In genomic region chr10:79767372-79768244, GRCm38 (mm10) we compare ENCODE assay signal across 8 mouse cellular contexts. TPM values are rescaled to one million over a fixed set of nuclear protein-coding genes. Genes with fewer than 3 reads are reported as not detected.
A peak's percentile ranks its signal among the peaks of the same experiment; 100 is the strongest.
DNase-seq lines count a peak whose midpoint lies in the region; ATAC-seq lines count a peak whose summit lies in the region.

No protein-coding gene starts in this region.

- peak overlapping the region; percentile 91 for H3K4me3 ChIP-seq in hindbrain, embryonic 13.5 days

- peak overlapping the region; percentile 97 for H3K4me2 ChIP-seq in hindbrain, embryonic 13.5 days

- 11% methylated on average over 40 of the region's 40 CpGs for WGBS in hindbrain, embryonic 13.5 days

- H3K27ac ChIP-seq in hindbrain, embryonic 13.5 days = peak overlapping the region; percentile 94

- peaks cover 46% of the 10 kb centered on the region for H3K4me1 ChIP-seq in hindbrain, embryonic 13.5 days (replicated peaks)

- no peaks in the 10 kb centered on the region for H3K9me3 ChIP-seq in hindbrain, embryonic 13.5 days

- H3K9ac ChIP-seq in hindbrain, embryonic 13.5 days = peak overlapping the region; percentile 95

- DNase-seq in T-cell, adult 2 months (ENCODE audit: low spot score) = peak; percentile 60
- DNase-seq in cerebellum, postnatal 14 days = peak; percentile 97 to 98
- peak; percentile 94 to 96 for DNase-seq in frontal cortex, postnatal 10 days (ENCODE audit: low spot score in 2 of 2)
- DNase-seq in layer of hippocampus, postnatal 25 days (ENCODE audit: extremely low spot score in 1 of 2, low spot score in 1 of 2) = peak; percentile 84 to 87
- peak; percentile 91 for DNase-seq in lung, postnatal 14 days
- DNase-seq in retina, postnatal 1 day = peak; percentile 97
- DNase-seq in urinary bladder, postnatal 25 days (ENCODE audit: low spot score) = peak; percentile 91

- ATAC-seq in hindbrain, embryonic 13.5 days (ENCODE audit: low FRiP score) = peak; percentile 88

- peaks cover 8% of the 10 kb centered on the region for H3K36me3 ChIP-seq in hindbrain, embryonic 13.5 days

- H3K27me3 ChIP-seq in hindbrain, embryonic 13.5 days = peaks cover 8% of the 10 kb centered on the region; the same call in 1 of the 2 replicates

RNA-seq across cellular contexts. Expression of gene Rnf126, which starts 0.9 kb away (rescaled TPM):
- polyA plus RNA-seq in hindbrain, embryonic 13.5 days (2015; fragmentation: Nextera tagmentation; extraction: Ambion mirVana) = 87.9 and 90.7 TPM in 2 replicates
- 10 to 100 TPM; 82.7 to 92.9 TPM for total RNA-seq in layer of hippocampus, postnatal 25 days (2021)

RNA-seq across cellular contexts. Expression of gene Fstl3, which starts 9.5 kb away (rescaled TPM):
- 1.3 and 1.4 TPM in 2 replicates for polyA plus RNA-seq in hindbrain, embryonic 13.5 days (2015; fragmentation: Nextera tagmentation; extraction: Ambion mirVana)
- 1 to 10 TPM; 1.2 to 2.1 TPM for total RNA-seq in layer of hippocampus, postnatal 25 days (2021)

RNA-seq across cellular contexts. Expression of gene Fgf22, which starts 12.7 kb away (rescaled TPM):
- polyA plus RNA-seq in hindbrain, embryonic 13.5 days (2015; fragmentation: Nextera tagmentation; extraction: Ambion mirVana) = 1.00 and 2.1 TPM in 2 replicates
- total RNA-seq in layer of hippocampus, postnatal 25 days (2021) = 1 to 10 TPM; 1.0 to 1.5 TPM

RNA-seq across cellular contexts. Expression of gene Polrmt, which starts 21.2 kb away (rescaled TPM):
- polyA plus RNA-seq in hindbrain, embryonic 13.5 days (2015; fragmentation: Nextera tagmentation; extraction: Ambion mirVana) = 37.1 and 42.4 TPM in 2 replicates
- 10 to 100 TPM; 39.2 to 44.6 TPM for total RNA-seq in layer of hippocampus, postnatal 25 days (2021)

RNA-seq across cellular contexts. Expression of gene Prss57, which starts 23.2 kb away (rescaled TPM):
- polyA plus RNA-seq in hindbrain, embryonic 13.5 days (2015; fragmentation: Nextera tagmentation; extraction: Ambion mirVana) = 0.18 TPM in 1 of 2 replicates, not detected in the other
- under 1 TPM; 0.30 to 0.33 TPM for total RNA-seq in layer of hippocampus, postnatal 25 days (2021)

Comparison
In these comparisons a context has a peak if more than half of its experiments do, and no peak if none do; other contexts are left out.
1. Peak in every context shown above with its lines: DNase-seq, ATAC-seq, H3K4me3 ChIP-seq and H3K27ac ChIP-seq.